8 mouse cellular contexts compared by ENCODE assay signal in the genomic region with DNA sequence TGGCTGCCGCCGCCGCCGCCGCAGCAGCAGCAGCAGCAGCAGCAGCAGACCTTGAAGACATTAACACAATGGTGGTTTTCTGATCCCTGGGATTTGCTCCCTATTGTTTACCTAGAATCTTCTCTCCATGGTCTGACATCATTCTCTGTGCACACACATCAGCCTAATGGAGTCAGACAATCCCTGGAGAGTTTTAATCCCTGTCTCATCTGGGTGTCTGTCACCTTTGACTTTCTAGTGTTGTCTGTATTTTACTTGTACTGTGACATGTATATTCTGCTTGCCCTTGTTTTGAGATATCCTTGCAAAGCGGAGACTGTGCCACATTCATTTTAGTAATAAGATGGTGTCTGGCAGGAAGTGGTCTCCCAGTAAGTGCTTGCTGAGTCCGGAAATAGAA. TPM values are rescaled to one million over a fixed set of nuclear protein-coding genes. Genes with fewer than 3 reads are reported as not detected.
A peak's percentile ranks its signal among the peaks of the same experiment; 100 is the strongest.
DNase-seq lines count a peak whose midpoint lies in the region; ATAC-seq and TF ChIP-seq lines count a peak whose summit lies in the region.
"Had no signal": no experiment of that assay in that cellular context is flagged by ENCODE, and none has a peak within 500 bp of the region (broad histone marks: within the 10 kb centered on the region; RNA-seq: fewer than 3 reads in every experiment).

No protein-coding gene starts in this region.

- ATAC-seq in lung, postnatal 0 days: no peak
- no peak for ATAC-seq in embryonic facial prominence, embryonic 15.5 days (ENCODE audit: insufficient number of reproducible peaks, low FRiP score, low TSS enrichment, low read depth)

- no peaks in the 10 kb centered on the region for H3K27me3 ChIP-seq in lung, postnatal 0 days (replicated peaks; ENCODE audit: insufficient read depth, low read length)
- H3K27me3 ChIP-seq in embryonic facial prominence, embryonic 15.5 days: no peaks in the 10 kb centered on the region
- no peaks in the 10 kb centered on the region for H3K27me3 ChIP-seq in limb, embryonic 10.5 days (ENCODE audit: low read depth, poor library complexity, severe bottlenecking)

- H3K4me1 ChIP-seq in lung, postnatal 0 days (ENCODE audit: insufficient read depth, low read depth, low read length): no peaks in the 10 kb centered on the region
- H3K4me1 ChIP-seq in embryonic facial prominence, embryonic 15.5 days: no peaks in the 10 kb centered on the region
- H3K4me1 ChIP-seq in limb, embryonic 10.5 days: peaks cover 30% of the 10 kb centered on the region

- no peak overlapping the region for H3K4me2 ChIP-seq in lung, postnatal 0 days (replicated peaks; ENCODE audit: low read depth, low read length)
- peak overlapping the region; percentile 13; the same call in 1 of the 2 replicates for H3K4me2 ChIP-seq in embryonic facial prominence, embryonic 15.5 days (replicated peaks)

- no peak for TF ChIP-seq EP300 in lung, postnatal 0 days (IDR thresholded peaks at IDR 0.05)

- H3K9me3 ChIP-seq in lung, postnatal 0 days (ENCODE audit: low read length): no peaks in the 10 kb centered on the region
- no peaks in the 10 kb centered on the region for H3K9me3 ChIP-seq in embryonic facial prominence, embryonic 15.5 days (replicated peaks)
- no peaks in the 10 kb centered on the region for H3K9me3 ChIP-seq in limb, embryonic 10.5 days (replicated peaks)

- no peak overlapping the region for H3K9ac ChIP-seq in lung, postnatal 0 days (replicated peaks; ENCODE audit: low read depth)
- no peak overlapping the region for H3K9ac ChIP-seq in embryonic facial prominence, embryonic 15.5 days

- H3K4me3 ChIP-seq in lung, postnatal 0 days (ENCODE audit: low read depth, low read length): no peak overlapping the region
- no peak overlapping the region for H3K4me3 ChIP-seq in embryonic facial prominence, embryonic 15.5 days (replicated peaks)
- H3K4me3 ChIP-seq in limb, embryonic 10.5 days: 0 out of 2 replicates have a peak overlapping the region, but pooled peaks have one; percentile 8

- no peaks in the 10 kb centered on the region for H3K36me3 ChIP-seq in lung, postnatal 0 days (ENCODE audit: insufficient read depth, low read length)
- no peaks in the 10 kb centered on the region for H3K36me3 ChIP-seq in embryonic facial prominence, embryonic 15.5 days
- no peaks in the 10 kb centered on the region for H3K36me3 ChIP-seq in limb, embryonic 10.5 days

- no peak for TF ChIP-seq CTCF in lung, postnatal 0 days (IDR thresholded peaks at IDR 0.05)

- no peak overlapping the region for H3K27ac ChIP-seq in lung, postnatal 0 days (ENCODE audit: low read length)
- no peak overlapping the region for H3K27ac ChIP-seq in embryonic facial prominence, embryonic 15.5 days (replicated peaks)
- peak overlapping the region; percentile 58 for H3K27ac ChIP-seq in limb, embryonic 10.5 days

- DNase-seq in lung, postnatal 0 days (ENCODE audit: low spot score): peak; percentile 9
- DNase-seq in lung, postnatal 4 days: no peak
- DNase-seq in limb, embryonic 10.5 days (ENCODE audit: low spot score): no peak
- DNase-seq in right cerebral cortex, postnatal 36 days (ENCODE audit: low spot score in 2 of 2): no peak
- no peak for DNase-seq in adrenal gland, adult 8-10 months
- no peak for DNase-seq in right cerebral cortex, postnatal 25 days
- DNase-seq: cerebellum, adult 9-11 months had no signal

- WGBS in lung, postnatal 0 days: 28% methylated on average over 7 of the region's 7 CpGs
- WGBS in embryonic facial prominence, embryonic 15.5 days: 17% methylated on average over 7 of the region's 7 CpGs
- WGBS in limb, embryonic 10.5 days: 39% methylated on average over 7 of the region's 7 CpGs

RNA-seq across cellular contexts. Expression of a gene that starts 7.5 kb away (rescaled TPM):
- polyA plus RNA-seq in lung, postnatal 0 days (2015; fragmentation: Nextera tagmentation; extraction: Ambion mirVana): 106 and 109 TPM in 2 replicates
- 124 and 131 TPM in 2 replicates for polyA plus RNA-seq in embryonic facial prominence, embryonic 15.5 days (2015; fragmentation: Nextera tagmentation; extraction: Ambion mirVana)
- polyA plus RNA-seq in limb, embryonic 10.5 days (2016; fragmentation: Nextera tagmentation; extraction: Ambion mirVana): 152 TPM in 2 replicates
- 10 to 100 TPM; 63.1 to 68.4 (median 67.8) TPM for total RNA-seq in adrenal gland, adult 8-10 months (2022)
